Comparison of ENCODE assay signal across 7 mouse cellular contexts in the genomic region with DNA sequence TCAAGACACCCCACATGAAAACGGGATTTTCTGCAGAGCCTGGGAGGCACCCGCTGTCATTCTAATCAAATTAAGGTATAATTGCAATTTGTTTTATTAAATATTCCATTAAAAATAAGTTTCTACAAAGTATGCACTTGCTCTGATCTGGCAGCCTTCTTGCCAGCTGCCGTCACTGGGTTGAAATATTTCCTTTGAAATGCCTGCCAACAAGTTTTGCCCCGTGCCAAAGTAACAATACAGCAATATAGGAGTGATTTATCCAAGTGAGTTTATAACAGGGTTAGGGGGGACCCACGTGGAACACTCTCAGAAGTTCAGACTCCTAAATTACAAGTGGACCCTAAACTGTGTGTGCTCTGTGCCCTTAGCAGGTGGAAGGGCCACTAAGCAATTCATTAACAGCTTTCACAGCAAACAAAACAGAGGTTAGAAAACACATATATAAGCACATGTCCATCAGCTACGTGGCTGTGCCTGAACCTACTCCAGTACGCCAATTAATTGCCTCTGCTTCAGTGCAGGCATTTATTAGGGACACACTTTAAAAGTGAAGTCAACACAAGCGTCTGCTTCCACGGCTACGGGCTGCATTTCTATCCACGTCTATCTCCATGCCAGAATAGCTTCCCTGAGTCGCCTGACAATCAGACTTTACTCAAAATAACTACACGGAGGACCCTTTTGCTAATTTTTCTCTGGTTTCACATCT.
DNase-seq lines count a peak whose midpoint lies in the region; ATAC-seq and TF ChIP-seq lines count a peak whose summit lies in the region.

No protein-coding gene starts in this region.

- H3K4me2 ChIP-seq in hindbrain, embryonic 12.5 days (replicated peaks) = peak overlapping the region; percentile 37
- peak overlapping the region; percentile 21 for H3K4me2 ChIP-seq in midbrain, embryonic 13.5 days (replicated peaks)

- no peak overlapping the region for H3K9ac ChIP-seq in hindbrain, embryonic 12.5 days
- no peak overlapping the region for H3K9ac ChIP-seq in midbrain, embryonic 13.5 days (replicated peaks)

- H3K4me1 ChIP-seq in hindbrain, embryonic 12.5 days = peaks cover 7% of the 10 kb centered on the region
- peaks cover 11% of the 10 kb centered on the region; the same call in 1 of the 2 replicates for H3K4me1 ChIP-seq in midbrain, embryonic 13.5 days (replicated peaks)
- H3K4me1 ChIP-seq in lung, adult 2 months (ENCODE audit: control insufficient read depth, insufficient read depth, low read length) = no peaks in the 10 kb centered on the region

- H3K36me3 ChIP-seq in hindbrain, embryonic 12.5 days = no peaks in the 10 kb centered on the region
- H3K36me3 ChIP-seq in midbrain, embryonic 13.5 days = no peaks in the 10 kb centered on the region

- no peaks in the 10 kb centered on the region for H3K9me3 ChIP-seq in hindbrain, embryonic 12.5 days (replicated peaks)
- no peaks in the 10 kb centered on the region for H3K9me3 ChIP-seq in midbrain, embryonic 13.5 days

- DNase-seq in adrenal gland, adult 8-10 months = peak; percentile 43
- DNase-seq in adrenal gland, postnatal 25 days = peak; percentile 5
- DNase-seq in thymus, postnatal 36 days = no peak
- no peak for DNase-seq in gastrocnemius, postnatal 10 days
- DNase-seq in lung, adult 2 months = no peak

- WGBS in hindbrain, embryonic 12.5 days = 31% methylated on average over 13 of the region's 13 CpGs
- 35% methylated on average over 13 of the region's 13 CpGs for WGBS in midbrain, embryonic 13.5 days
- WGBS in lung, adult 2 months = 38% methylated on average over 13 of the region's 13 CpGs

- H3K27me3 ChIP-seq in hindbrain, embryonic 12.5 days = peaks cover 3% of the 10 kb centered on the region; the same call in 1 of the 2 replicates
- H3K27me3 ChIP-seq in midbrain, embryonic 13.5 days = no peaks in the 10 kb centered on the region

- H3K27ac ChIP-seq in hindbrain, embryonic 12.5 days = no peak overlapping the region
- no peak overlapping the region for H3K27ac ChIP-seq in midbrain, embryonic 13.5 days

- no peak for TF ChIP-seq POLR2A in lung, adult 2 months (IDR thresholded peaks at IDR 0.05; ENCODE audit: borderline replicate concordance, extremely low read depth, low read depth, low read length)

- no peak for TF ChIP-seq CTCF in lung, adult 2 months (IDR thresholded peaks at IDR 0.05; ENCODE audit: insufficient read depth, low read length)

- ATAC-seq in hindbrain, embryonic 12.5 days (ENCODE audit: low FRiP score) = no peak
- ATAC-seq in midbrain, embryonic 13.5 days = no peak

- H3K4me3 ChIP-seq in hindbrain, embryonic 12.5 days = no peak overlapping the region
- H3K4me3 ChIP-seq in midbrain, embryonic 13.5 days (replicated peaks) = no peak overlapping the region; the same call in 1 of the 2 replicates
- no peak overlapping the region for H3K4me3 ChIP-seq in lung, adult 2 months (replicated peaks; ENCODE audit: extremely low read depth, low read depth, low read length)

Comparison
In these comparisons a context has a peak if more than half of its experiments do, and no peak if none do; other contexts are left out.
1. DNase-seq: peak in adrenal gland, adult 8-10 months (single experiment) and adrenal gland, postnatal 25 days (single experiment); none in thymus, postnatal 36 days (0 of 2), gastrocnemius, postnatal 10 days (single experiment) and lung, adult 2 months (single experiment).